25 mouse cellular contexts compared by ENCODE assay signal in genomic region chr14:22668711-22669110, GRCm38 (mm10).
DNase-seq lines count a peak whose midpoint lies in the region; ATAC-seq lines count a peak whose summit lies in the region.
"Had no signal": no experiment of that assay in that cellular context is flagged by ENCODE, and none has a peak within 500 bp of the region (broad histone marks: within the 10 kb centered on the region; RNA-seq: fewer than 3 reads in every experiment).

No protein-coding gene starts in this region.

- H3K4me1 ChIP-seq in hindbrain, embryonic 13.5 days (replicated peaks): peaks cover 8% of the 10 kb centered on the region
- H3K4me1 ChIP-seq in kidney, embryonic 14.5 days (ENCODE audit: control insufficient read depth, insufficient read depth, low read length): no peaks in the 10 kb centered on the region
- H3K4me1 ChIP-seq: stomach, embryonic 15.5 days had no signal

- intact Hi-C loops in left cerebral cortex, postnatal 25 days (cut with DNase I): no loop called here

- DNase-seq in left cerebral cortex, adult 11 months (ENCODE audit: low spot score): peak; percentile 2
- DNase-seq in left cerebral cortex, postnatal 25 days (ENCODE audit: low spot score in 2 of 2): no peak
- DNase-seq in brain, adult 2 months (ENCODE audit: low read depth, low spot score): peak; percentile 30
- DNase-seq in embryo, embryonic 9.5 days (ENCODE audit: extremely low spot score): peak; percentile 39
- DNase-seq in B cell, adult 2 months: no peak
- DNase-seq: adrenal gland, adult 2 months; cerebellum, adult 11-12 months; cerebellum, postnatal 14 days; gastrocnemius, adult 2 months; heart, postnatal 4 days; kidney, adult 8-10 months; kidney, postnatal 25 days; layer of hippocampus, postnatal 36 days; retina, postnatal 1 day; right cerebral cortex, postnatal 4 days; thymus, postnatal 36 days had no signal

- H3K36me3 ChIP-seq in hindbrain, embryonic 13.5 days: no peaks in the 10 kb centered on the region
- no peaks in the 10 kb centered on the region for H3K36me3 ChIP-seq in kidney, embryonic 14.5 days (ENCODE audit: control insufficient read depth, insufficient read depth, low read length)
- H3K36me3 ChIP-seq: forebrain, embryonic 10.5 days; heart, embryonic 10.5 days; limb, embryonic 15.5 days; stomach, embryonic 15.5 days had no signal

- ATAC-seq in hindbrain, embryonic 13.5 days (ENCODE audit: low FRiP score): no peak
- no peak for ATAC-seq in kidney, embryonic 14.5 days (ENCODE audit: low FRiP score, low TSS enrichment)

- H3K27ac ChIP-seq in hindbrain, embryonic 13.5 days: 0 out of 2 replicates have a peak overlapping the region, but pooled peaks have one; percentile 23
- H3K27ac ChIP-seq in kidney, embryonic 14.5 days (ENCODE audit: low read depth, low read length): no peak overlapping the region
- H3K27ac ChIP-seq: forebrain, embryonic 10.5 days; gastrocnemius, adult 2 months; heart, embryonic 10.5 days; layer of hippocampus, adult 2 months; limb, embryonic 15.5 days; liver, embryonic 14.5 days; stomach, embryonic 15.5 days had no signal

- 45% methylated on average over 6 of the region's 6 CpGs for WGBS in hindbrain, embryonic 13.5 days
- 58% methylated on average over 6 of the region's 6 CpGs for WGBS in kidney, embryonic 14.5 days

- H3K4me2 ChIP-seq in hindbrain, embryonic 13.5 days: no peak overlapping the region
- no peak overlapping the region for H3K4me2 ChIP-seq in kidney, embryonic 14.5 days (replicated peaks; ENCODE audit: low read depth, low read length)
- H3K4me2 ChIP-seq: limb, embryonic 15.5 days; midbrain, embryonic 11.5 days; stomach, embryonic 15.5 days had no signal

- no peak overlapping the region for H3K4me3 ChIP-seq in hindbrain, embryonic 13.5 days
- no peak overlapping the region for H3K4me3 ChIP-seq in kidney, embryonic 14.5 days (ENCODE audit: low read length)
- H3K4me3 ChIP-seq: forebrain, embryonic 10.5 days; gastrocnemius, adult 2 months; heart, embryonic 10.5 days; layer of hippocampus, adult 2 months; limb, embryonic 15.5 days; stomach, embryonic 15.5 days had no signal

- no peaks in the 10 kb centered on the region for H3K9me3 ChIP-seq in hindbrain, embryonic 13.5 days
- H3K9me3 ChIP-seq in kidney, embryonic 14.5 days (ENCODE audit: control insufficient read depth, low read length): no peaks in the 10 kb centered on the region
- H3K9me3 ChIP-seq: forebrain, embryonic 10.5 days; heart, embryonic 10.5 days; limb, embryonic 15.5 days; stomach, embryonic 15.5 days had no signal

- H3K27me3 ChIP-seq in hindbrain, embryonic 13.5 days: no peaks in the 10 kb centered on the region
- no peaks in the 10 kb centered on the region for H3K27me3 ChIP-seq in kidney, embryonic 14.5 days (ENCODE audit: control insufficient read depth, insufficient read depth, low read length)
- H3K27me3 ChIP-seq: limb, embryonic 15.5 days; stomach, embryonic 15.5 days had no signal

- no peak overlapping the region for H3K9ac ChIP-seq in hindbrain, embryonic 13.5 days
- H3K9ac ChIP-seq in kidney, embryonic 14.5 days (ENCODE audit: low read depth, low read length): no peak overlapping the region
- H3K9ac ChIP-seq: limb, embryonic 15.5 days; liver, embryonic 14.5 days; stomach, embryonic 15.5 days had no signal

Comparison
In these comparisons a context has a peak if more than half of its experiments do, and no peak if none do; other contexts are left out.
1. DNase-seq: peak in left cerebral cortex, adult 11 months (single experiment), brain, adult 2 months (single experiment) and embryo, embryonic 9.5 days (single experiment); none in left cerebral cortex, postnatal 25 days (0 of 2) and B cell, adult 2 months (0 of 2).